ENCODE assay signal across 8 mouse cellular contexts in the genomic region with DNA sequence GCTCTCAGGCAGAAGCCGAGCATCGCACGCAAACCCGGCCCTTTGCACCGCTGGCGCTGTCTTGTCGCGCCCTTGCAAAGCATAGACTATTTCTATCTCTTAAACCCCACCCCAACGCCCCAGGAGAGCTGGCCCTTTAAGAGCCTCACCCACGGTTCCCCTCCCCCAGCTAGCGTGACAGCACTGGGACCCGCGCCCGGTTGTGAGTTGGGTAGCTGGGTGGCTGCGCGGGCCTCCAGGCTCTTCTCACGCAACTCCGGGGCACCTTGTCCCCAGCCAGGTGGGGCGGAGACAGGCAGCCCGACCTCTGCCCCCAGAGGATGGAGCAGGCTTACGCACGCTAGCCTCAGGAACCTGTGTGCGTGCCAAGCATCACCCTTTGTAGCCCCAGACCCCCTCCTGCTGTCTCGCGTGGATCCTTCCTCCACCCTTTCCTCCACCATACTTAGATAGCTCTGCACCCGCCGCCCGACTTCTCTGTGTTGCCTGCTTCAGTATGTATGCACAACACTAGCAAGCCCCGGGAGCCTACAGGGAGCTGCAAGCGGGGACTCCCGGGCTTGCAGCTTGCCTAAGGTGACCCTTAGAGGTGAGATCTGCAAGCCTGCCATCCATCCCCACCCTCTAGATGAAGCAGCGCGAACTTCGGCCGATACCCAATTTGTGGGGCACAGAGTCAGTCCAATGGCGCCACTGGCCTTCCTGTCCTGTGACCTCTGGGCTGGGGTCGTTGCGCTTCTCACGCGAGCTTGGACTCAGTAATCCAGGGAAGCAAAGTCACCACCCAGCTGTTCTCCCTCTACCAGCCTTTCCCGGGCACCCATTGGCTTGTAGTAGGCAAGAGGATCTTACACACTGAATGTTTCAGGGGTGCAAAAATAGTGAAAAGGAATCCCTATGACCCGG. TPM values are rescaled to one million over a fixed set of nuclear protein-coding genes. Genes with fewer than 3 reads are reported as not detected.
DNase-seq lines count a peak whose midpoint lies in the region; ATAC-seq lines count a peak whose summit lies in the region.

No protein-coding gene starts in this region.

- peak; percentile 55 for DNase-seq in R1 (ENCODE audit: low read depth, low spot score)
- peak; percentile 76 to 79 for DNase-seq in cerebellum, postnatal 10 days
- peak; percentile 72 to 75 for DNase-seq in frontal cortex, postnatal 36 days (ENCODE audit: low spot score in 2 of 2)
- peak; percentile 79 to 86 for DNase-seq in layer of hippocampus, postnatal 14 days (ENCODE audit: low spot score in 2 of 2)
- peak; percentile 91 for DNase-seq in right cerebral cortex, postnatal 10 days (ENCODE audit: low spot score in 2 of 2)
- no peak for DNase-seq in spleen, postnatal 4 days (ENCODE audit: low spot score in 2 of 2)

- WGBS in hindbrain, embryonic 13.5 days: under 1% methylated on average over 42 of the region's 42 CpGs
- 2% methylated on average over 42 of the region's 42 CpGs for WGBS in lung, embryonic 16.5 days

- peaks cover 15% of the 10 kb centered on the region for H3K4me1 ChIP-seq in hindbrain, embryonic 13.5 days (replicated peaks)
- H3K4me1 ChIP-seq in lung, embryonic 16.5 days (replicated peaks; ENCODE audit: control insufficient read depth, insufficient read depth, low read length): peaks cover 9% of the 10 kb centered on the region

- ATAC-seq in hindbrain, embryonic 13.5 days (ENCODE audit: low FRiP score): peak; percentile 52
- no peak; the same call in 1 of the 2 replicates for ATAC-seq in lung, embryonic 16.5 days (ENCODE audit: low read depth)

- no peaks in the 10 kb centered on the region for H3K9me3 ChIP-seq in hindbrain, embryonic 13.5 days
- H3K9me3 ChIP-seq in lung, embryonic 16.5 days (ENCODE audit: control insufficient read depth, low read length): no peaks in the 10 kb centered on the region

- peak overlapping the region; percentile 81 for H3K4me2 ChIP-seq in hindbrain, embryonic 13.5 days
- peak overlapping the region; percentile 69 for H3K4me2 ChIP-seq in lung, embryonic 16.5 days (ENCODE audit: low read depth, low read length)

- peaks cover 52% of the 10 kb centered on the region for H3K27me3 ChIP-seq in hindbrain, embryonic 13.5 days
- peaks cover 28% of the 10 kb centered on the region for H3K27me3 ChIP-seq in lung, embryonic 16.5 days (ENCODE audit: control insufficient read depth, insufficient read depth, low read depth, low read length)

- peak overlapping the region; percentile 49 for H3K4me3 ChIP-seq in hindbrain, embryonic 13.5 days
- peak overlapping the region; percentile 47 for H3K4me3 ChIP-seq in lung, embryonic 16.5 days (ENCODE audit: low read length)

- H3K36me3 ChIP-seq in hindbrain, embryonic 13.5 days: no peaks in the 10 kb centered on the region
- H3K36me3 ChIP-seq in lung, embryonic 16.5 days (ENCODE audit: control insufficient read depth, insufficient read depth, low read length): no peaks in the 10 kb centered on the region

- H3K27ac ChIP-seq in hindbrain, embryonic 13.5 days: peak overlapping the region; percentile 18; the same call in 1 of the 2 replicates
- no peak overlapping the region for H3K27ac ChIP-seq in lung, embryonic 16.5 days (ENCODE audit: low read length)

- peak overlapping the region; percentile 76 for H3K9ac ChIP-seq in hindbrain, embryonic 13.5 days
- peak overlapping the region; percentile 46 for H3K9ac ChIP-seq in lung, embryonic 16.5 days (ENCODE audit: low read length)

RNA-seq across cellular contexts. Expression of gene Cyp1a1, which starts 8.9 kb away (rescaled TPM):
- polyA plus RNA-seq in hindbrain, embryonic 13.5 days (2015; fragmentation: Nextera tagmentation; extraction: Ambion mirVana): 0.09 and 0.12 TPM in 2 replicates
- total RNA-seq in layer of hippocampus, postnatal 14 days (2021): under 1 TPM; 0.14 to 0.28 TPM
- 0.13 TPM in 1 of 2 replicates, not detected in the other for polyA plus RNA-seq in lung, embryonic 16.5 days (2015; fragmentation: Nextera tagmentation; extraction: Ambion mirVana)

RNA-seq across cellular contexts. Expression of gene Edc3, which starts 11.7 kb away (rescaled TPM):
- 33.8 and 35.4 TPM in 2 replicates for polyA plus RNA-seq in hindbrain, embryonic 13.5 days (2015; fragmentation: Nextera tagmentation; extraction: Ambion mirVana)
- 10 to 100 TPM; 12.8 to 14.2 TPM for total RNA-seq in layer of hippocampus, postnatal 14 days (2021)
- 31.1 TPM in 2 replicates for polyA plus RNA-seq in lung, embryonic 16.5 days (2015; fragmentation: Nextera tagmentation; extraction: Ambion mirVana)

RNA-seq across cellular contexts. Expression of gene Cyp1a2, which starts 13.1 kb away (rescaled TPM):
- not detected in 2 replicates for polyA plus RNA-seq in hindbrain, embryonic 13.5 days (2015; fragmentation: Nextera tagmentation; extraction: Ambion mirVana)
- total RNA-seq in layer of hippocampus, postnatal 14 days (2021): not detected
- not detected in 2 replicates for polyA plus RNA-seq in lung, embryonic 16.5 days (2015; fragmentation: Nextera tagmentation; extraction: Ambion mirVana)

RNA-seq across cellular contexts. Expression of gene Csk, which starts 43.2 kb away (rescaled TPM):
- 43.6 and 45.0 TPM in 2 replicates for polyA plus RNA-seq in hindbrain, embryonic 13.5 days (2015; fragmentation: Nextera tagmentation; extraction: Ambion mirVana)
- 10 to 100 TPM; 41.6 to 49.5 TPM for total RNA-seq in layer of hippocampus, postnatal 14 days (2021)
- polyA plus RNA-seq in lung, embryonic 16.5 days (2015; fragmentation: Nextera tagmentation; extraction: Ambion mirVana): 25.5 and 27.8 TPM in 2 replicates

Comparison
In these comparisons a context has a peak if more than half of its experiments do, and no peak if none do; other contexts are left out.
1. DNase-seq: peak in R1 (single experiment), cerebellum, postnatal 10 days (2 of 2), frontal cortex, postnatal 36 days (2 of 2), layer of hippocampus, postnatal 14 days (2 of 2) and right cerebral cortex, postnatal 10 days (2 of 2); none in spleen, postnatal 4 days (0 of 2).